Mouse (Mus musculus): ENCODE measurements around the gene Srgap1.

DNA sequence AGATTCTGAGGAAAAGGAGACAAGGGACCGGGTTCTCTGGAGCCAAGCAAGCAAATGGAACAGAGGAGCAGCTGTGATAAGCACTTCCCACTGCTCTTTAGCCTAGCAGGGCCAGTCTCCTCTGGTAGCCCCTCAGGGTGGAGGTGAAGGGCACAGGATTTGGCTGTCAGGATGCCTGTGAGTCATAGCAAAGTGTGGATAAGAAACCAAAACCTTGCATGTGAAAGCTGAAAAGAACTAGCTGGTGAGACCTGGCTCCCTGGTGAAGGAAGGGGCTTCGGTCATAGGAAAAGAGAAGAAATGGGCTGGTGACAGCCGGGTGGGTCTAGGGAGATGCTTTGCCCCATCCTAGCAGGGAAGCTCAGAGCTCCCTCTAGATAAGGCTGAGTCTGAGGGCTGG, 30.5 kb downstream of the Srgap1 start:
- TF ChIP-seq CTCF (IDR thresholded peaks at IDR 0.05; ENCODE audit: low read depth, low read length) (no peak), TAL1 (conservative IDR thresholded peaks at IDR 0.05; ENCODE audit: low read depth, low read length) (no peak), GATA2 (IDR thresholded peaks at IDR 0.05; ENCODE audit: borderline replicate concordance, low read depth, low read length) (no peak), GATA1 (IDR thresholded peaks at IDR 0.05; ENCODE audit: borderline replicate concordance, low read length) (no peak), POLR2AphosphoS5 (IDR thresholded peaks at IDR 0.05; ENCODE audit: insufficient replicate concordance, low read depth, low read length) (no peak)

Data from G1E (cell line).